Mouse (Mus musculus) naive thymus-derived CD4-positive, alpha-beta T cell, adult 5 months (primary cell): ENCODE measurements around the gene Cenpb. TPM values are rescaled to one million over a fixed set of nuclear protein-coding genes. Genes with fewer than 3 reads are reported as not detected.

Experiments used
- polyA plus RNA-seq: library from polyadenylated mRNA; unstranded; fragments of 100-300 nt; shearing (Covaris generic); gene quantifications from one replicate; pipeline ENCODE4 v1.2.1, GENCODE M21; 2017

Cenpb gene
- 4.9 TPM for polyA plus RNA-seq

GRCm38 (mm10) chr2:131179990-131180587, at the start of gene Cenpb:
Gene Cenpb, minus strand, starts transcription at chr2:131180067.

GRCm38 (mm10) chr2:131206778-131207177, 26.9 kb upstream of the Cenpb start, which contains the start of gene Ap5s1:
Gene Ap5s1, plus strand, starts transcription at chr2:131207078.

GRCm38 (mm10) chr2:131186771-131187601, 7.1 kb upstream of the Cenpb start, which contains the start of the genes Cdc25b and Spef1:
Gene Cdc25b, plus strand, starts transcription at chr2:131186949.
Gene Spef1, minus strand, starts transcription at chr2:131187282.

GRCm38 (mm10) chr2:131159938-131160581, 19.8 kb downstream of the Cenpb start, which contains the start of gene 1700037H04Rik:
Gene 1700037H04Rik, minus strand, starts transcription at chr2:131160081.

GRCm38 (mm10) chr2:131132930-131133547, 46.8 kb downstream of the Cenpb start, which contains the start of gene Gm11037:
Gene Gm11037, plus strand, starts transcription at chr2:131133497.

GRCm38 (mm10) chr2:131127161-131127730, 52.6 kb downstream of the Cenpb start, which contains the start of gene Hspa12b:
Gene Hspa12b, plus strand, starts transcription at chr2:131127280.

Other genes starting within 250 kb of the Cenpb start
- not detected for gene Gfra4, start 137.0 kb downstream of the Cenpb start, polyA plus RNA-seq
- not detected for gene Adam33, start 116.3 kb downstream of the Cenpb start, polyA plus RNA-seq
- 0.05 TPM for gene Siglec1, start 93.3 kb downstream of the Cenpb start, polyA plus RNA-seq
- gene Hspa12b, start 52.8 kb downstream of the Cenpb start, polyA plus RNA-seq: 0.36 TPM
- gene Gm11037, start 46.6 kb downstream of the Cenpb start, polyA plus RNA-seq: not detected
- 30.7 TPM for gene 1700037H04Rik, start 20.0 kb downstream of the Cenpb start, polyA plus RNA-seq
- gene Cdc25b, start 6.9 kb upstream of the Cenpb start, polyA plus RNA-seq: 33.5 TPM
- gene Spef1, start 7.2 kb upstream of the Cenpb start, polyA plus RNA-seq: not detected
- gene Ap5s1, start 27.0 kb upstream of the Cenpb start, polyA plus RNA-seq: 11.9 TPM
- gene Mavs, start 54.0 kb upstream of the Cenpb start, polyA plus RNA-seq: 11.9 TPM
- gene Pank2, start 82.4 kb upstream of the Cenpb start, polyA plus RNA-seq: 98.2 TPM
- gene Rnf24, start 172.8 kb upstream of the Cenpb start, polyA plus RNA-seq: 2.7 TPM